In the genomic region with DNA sequence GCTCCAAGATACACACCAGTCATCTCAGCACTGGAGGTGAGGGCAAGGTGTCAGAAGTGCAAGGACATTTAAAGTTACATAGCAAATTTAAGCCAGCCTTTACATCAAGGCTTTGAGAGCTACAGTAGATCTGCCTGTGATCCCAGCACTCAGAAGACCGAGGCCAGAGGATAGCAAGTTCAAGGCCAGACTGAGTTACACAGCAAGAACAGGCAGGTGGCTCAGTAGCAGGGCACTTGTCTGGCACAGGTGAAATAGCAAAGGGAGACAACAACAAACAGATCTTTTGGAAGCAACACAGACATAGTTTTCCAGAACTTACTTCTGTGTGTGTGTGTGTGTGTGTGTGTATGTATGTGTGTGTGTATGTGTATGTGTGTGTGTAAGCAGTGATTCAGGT, we compare ENCODE assay signal across 45 mouse cellular contexts. TPM values are rescaled to one million over a fixed set of nuclear protein-coding genes. Genes with fewer than 3 reads are reported as not detected.
"Had no signal": no experiment of that assay in that cellular context is flagged by ENCODE, and none has a peak within 500 bp of the region (broad histone marks: within the 10 kb centered on the region; RNA-seq: fewer than 3 reads in every experiment).

No protein-coding gene starts in this region.

- ATAC-seq: liver, embryonic 12.5 days; lung, postnatal 0 days; midbrain, embryonic 13.5 days; midbrain, embryonic 15.5 days; midbrain, embryonic 16.5 days had no signal

- H3K4me2 ChIP-seq: limb, embryonic 12.5 days; limb, embryonic 13.5 days; limb, embryonic 15.5 days; liver, embryonic 11.5 days; liver, embryonic 12.5 days; liver, embryonic 13.5 days; liver, embryonic 15.5 days; lung, embryonic 14.5 days; lung, embryonic 15.5 days; midbrain, embryonic 12.5 days; midbrain, embryonic 13.5 days; midbrain, embryonic 15.5 days; neural tube, embryonic 12.5 days had no signal

- DNase-seq: left cerebral cortex, postnatal 4 days; liver; liver, embryonic 13.5 days; lung, adult 18-20 months; lung, adult 2 months; lung, embryonic 14.5 days; lung, postnatal 10 days; lung, postnatal 14 days; lung, postnatal 36 days; lung, postnatal 4 days; midbrain, embryonic 14.5 days had no signal

- H3K27me3 ChIP-seq: limb, embryonic 12.5 days; limb, embryonic 13.5 days; limb, embryonic 15.5 days; liver, embryonic 12.5 days; liver, embryonic 13.5 days; liver, embryonic 15.5 days; lung, embryonic 15.5 days; megakaryocyte, embryonic 14.5 days; midbrain, embryonic 12.5 days; midbrain, embryonic 13.5 days; midbrain, embryonic 15.5 days; neural tube, embryonic 12.5 days had no signal

- H3K4me3 ChIP-seq: left cerebral cortex, adult 2 months; limb, embryonic 10.5 days; limb, embryonic 12.5 days; limb, embryonic 13.5 days; limb, embryonic 15.5 days; liver, embryonic 12.5 days; liver, embryonic 13.5 days; liver, embryonic 15.5 days; lung, embryonic 15.5 days; megakaryocyte, embryonic 14.5 days; midbrain, embryonic 12.5 days; midbrain, embryonic 13.5 days; midbrain, embryonic 15.5 days; myocyte; neural tube, embryonic 12.5 days had no signal

- H3K4me1 ChIP-seq: limb, embryonic 10.5 days; limb, embryonic 12.5 days; limb, embryonic 13.5 days; limb, embryonic 15.5 days; lung, embryonic 15.5 days; midbrain, embryonic 12.5 days; midbrain, embryonic 15.5 days; neural tube, embryonic 12.5 days had no signal

- H3K9ac ChIP-seq: limb, embryonic 12.5 days; limb, embryonic 13.5 days; limb, embryonic 15.5 days; liver, embryonic 12.5 days; liver, embryonic 13.5 days; liver, embryonic 14.5 days; liver, embryonic 15.5 days; lung, embryonic 14.5 days; lung, embryonic 15.5 days; midbrain, embryonic 12.5 days; midbrain, embryonic 13.5 days; midbrain, embryonic 15.5 days; neural tube, embryonic 12.5 days had no signal

- H3K27ac ChIP-seq: left cerebral cortex, adult 2 months; limb, embryonic 10.5 days; limb, embryonic 12.5 days; limb, embryonic 13.5 days; limb, embryonic 15.5 days; liver, embryonic 12.5 days; liver, embryonic 13.5 days; liver, embryonic 14.5 days; liver, embryonic 15.5 days; lung, embryonic 15.5 days; macrophage; midbrain, embryonic 12.5 days; midbrain, embryonic 13.5 days; midbrain, embryonic 15.5 days; neural tube, embryonic 12.5 days had no signal

- H3K9me3 ChIP-seq: limb, embryonic 10.5 days; limb, embryonic 12.5 days; limb, embryonic 13.5 days; limb, embryonic 15.5 days; liver, embryonic 12.5 days; liver, embryonic 13.5 days; liver, embryonic 15.5 days; lung, embryonic 15.5 days; megakaryocyte, embryonic 14.5 days; midbrain, embryonic 12.5 days; midbrain, embryonic 13.5 days; midbrain, embryonic 15.5 days; neural tube, embryonic 12.5 days had no signal

RNA-seq across cellular contexts. Expression of a gene that starts 19.0 kb away (rescaled TPM):
- total RNA-seq: megakaryocyte progenitor cell, adult 5-6 weeks; megakaryocyte-erythroid progenitor cell, adult 5-6 weeks; monocyte, adult 5-6 weeks had no signal
- polyA plus RNA-seq: macrophage had no signal

RNA-seq across cellular contexts. Expression of a gene that starts 42.8 kb away (rescaled TPM):
- total RNA-seq: left cerebral cortex, adult 18-20 months; left cerebral cortex, adult 2 months; left cerebral cortex, adult 8-10 months; left cerebral cortex, postnatal 10 days; left cerebral cortex, postnatal 14 days; left cerebral cortex, postnatal 25 days; left cerebral cortex, postnatal 4 days; megakaryocyte progenitor cell, adult 5-6 weeks; megakaryocyte, adult 5-6 weeks; megakaryocyte-erythroid progenitor cell, adult 5-6 weeks; midbrain, postnatal 0 days; monocyte, adult 5-6 weeks had no signal
- polyA plus RNA-seq: limb, embryonic 10.5 days; limb, embryonic 11.5 days; limb, embryonic 12.5 days; limb, embryonic 13.5 days; limb, embryonic 14.5 days; limb, embryonic 15.5 days; liver, embryonic 11.5 days; liver, embryonic 12.5 days; liver, embryonic 13.5 days; liver, embryonic 14.5 days; liver, embryonic 15.5 days; liver, embryonic 16.5 days; lung, adult 2 months; lung, embryonic 14.5 days; lung, embryonic 15.5 days; lung, embryonic 16.5 days; lung, postnatal 0 days; macrophage; midbrain, embryonic 12.5 days; midbrain, embryonic 13.5 days; midbrain, embryonic 14.5 days; midbrain, embryonic 15.5 days; midbrain, embryonic 16.5 days; midbrain, postnatal 0 days; myocyte; neural tube, embryonic 11.5 days; neural tube, embryonic 12.5 days had no signal

RNA-seq across cellular contexts. Expression of a gene that starts 42.8 kb away (rescaled TPM):
- total RNA-seq: left cerebral cortex, postnatal 10 days; megakaryocyte progenitor cell, adult 5-6 weeks; monocyte, adult 5-6 weeks had no signal
- polyA plus RNA-seq: liver, embryonic 11.5 days; liver, embryonic 12.5 days; liver, embryonic 13.5 days; liver, embryonic 16.5 days; macrophage had no signal
